Mouse (Mus musculus): ENCODE results near the gene Eif2b3. TPM values are rescaled to one million over a fixed set of nuclear protein-coding genes. Genes with fewer than 3 reads are reported as not detected.

Gene Eif2b3
- total and polyA plus RNA-seq, 3 experiments, result 6.5 to 31.8 (median 28.1) TPM

GRCm38 (mm10) chr4:117039925-117040687 is 20.9 kb downstream of the Eif2b3 start:
- Histone ChIP-seq H3K4me3 (ENCODE audit: low read depth, low read length) (no peak overlapping the region), H3K27me3 (ENCODE audit: insufficient read depth, low read length) (no peaks in the 10 kb centered on the region), H3K36me3 (replicated peaks) (peaks cover 72% of the 10 kb centered on the region), H3K4me1 (ENCODE audit: insufficient read depth, low read depth, low read length) (peaks cover 2% of the 10 kb centered on the region; the same call in 1 of the 2 replicates), H3K9me3 (replicated peaks) (no peaks in the 10 kb centered on the region)
- DNase-seq (ENCODE audit: low spot score) (no peak), ATAC-seq (ENCODE audit: extremely low read depth, insufficient number of reproducible peaks, low FRiP score, poor library complexity, severe bottlenecking) (no peak)
- TF ChIP-seq TAL1 (conservative IDR thresholded peaks at IDR 0.05; ENCODE audit: low read depth, low read length), result no peak
- TF ChIP-seq CTCF (IDR thresholded peaks at IDR 0.05; ENCODE audit: low read depth, low read length), result no peak
- no peak for TF ChIP-seq GATA2 (IDR thresholded peaks at IDR 0.05; ENCODE audit: borderline replicate concordance, low read depth, low read length)
- TF ChIP-seq GATA1 (IDR thresholded peaks at IDR 0.05; ENCODE audit: borderline replicate concordance, low read length), result no peak
- no peak for TF ChIP-seq POLR2AphosphoS5 (IDR thresholded peaks at IDR 0.05; ENCODE audit: insufficient replicate concordance, low read depth, low read length)

GRCm38 (mm10) chr4:117040791-117041190 is 21.6 kb downstream of the Eif2b3 start:
- no peak for TF ChIP-seq GATA2 (IDR thresholded peaks at IDR 0.05; ENCODE audit: borderline replicate concordance, low read depth, low read length)
- TF ChIP-seq CTCF (IDR thresholded peaks at IDR 0.05; ENCODE audit: low read depth, low read length), result no peak
- no peak for TF ChIP-seq TAL1 (conservative IDR thresholded peaks at IDR 0.05; ENCODE audit: low read depth, low read length)
- TF ChIP-seq POLR2AphosphoS5 (IDR thresholded peaks at IDR 0.05; ENCODE audit: insufficient replicate concordance, low read depth, low read length), result no peak
- no peak for TF ChIP-seq GATA1 (IDR thresholded peaks at IDR 0.05; ENCODE audit: borderline replicate concordance, low read length)
- ATAC-seq (ENCODE audit: extremely low read depth, insufficient number of reproducible peaks, low FRiP score, poor library complexity, severe bottlenecking), result no peak
- peaks cover 71% of the 10 kb centered on the region for H3K36me3 ChIP-seq (replicated peaks)
- no peaks in the 10 kb centered on the region for H3K27me3 ChIP-seq (ENCODE audit: insufficient read depth, low read length)
- no peak overlapping the region for H3K4me3 ChIP-seq (ENCODE audit: low read depth, low read length)
- no peaks in the 10 kb centered on the region; the same call in 1 of the 2 replicates for H3K4me1 ChIP-seq (ENCODE audit: insufficient read depth, low read depth, low read length)
- DNase-seq (ENCODE audit: low spot score), result no peak
- H3K9me3 ChIP-seq (replicated peaks), result no peaks in the 10 kb centered on the region

GRCm38 (mm10) chr4:117041283-117041721 is 22.1 kb downstream of the Eif2b3 start:
- no peak for DNase-seq (ENCODE audit: low spot score)
- peaks cover 73% of the 10 kb centered on the region for H3K36me3 ChIP-seq (replicated peaks)
- TF ChIP-seq GATA2 (IDR thresholded peaks at IDR 0.05; ENCODE audit: borderline replicate concordance, low read depth, low read length), result no peak
- no peak for TF ChIP-seq GATA1 (IDR thresholded peaks at IDR 0.05; ENCODE audit: borderline replicate concordance, low read length)
- TF ChIP-seq POLR2AphosphoS5 (IDR thresholded peaks at IDR 0.05; ENCODE audit: insufficient replicate concordance, low read depth, low read length), result no peak
- no peak for TF ChIP-seq TAL1 (conservative IDR thresholded peaks at IDR 0.05; ENCODE audit: low read depth, low read length)
- no peak for TF ChIP-seq CTCF (IDR thresholded peaks at IDR 0.05; ENCODE audit: low read depth, low read length)
- no peaks in the 10 kb centered on the region; the same call in 1 of the 2 replicates for H3K4me1 ChIP-seq (ENCODE audit: insufficient read depth, low read depth, low read length)
- H3K9me3 ChIP-seq (replicated peaks), result no peaks in the 10 kb centered on the region
- ATAC-seq (ENCODE audit: extremely low read depth, insufficient number of reproducible peaks, low FRiP score, poor library complexity, severe bottlenecking), result no peak
- no peak overlapping the region for H3K4me3 ChIP-seq (ENCODE audit: low read depth, low read length)
- no peaks in the 10 kb centered on the region for H3K27me3 ChIP-seq (ENCODE audit: insufficient read depth, low read length)

GRCm38 (mm10) chr4:117048836-117049235 is 29.6 kb downstream of the Eif2b3 start:
- ATAC-seq (ENCODE audit: extremely low read depth, insufficient number of reproducible peaks, low FRiP score, poor library complexity, severe bottlenecking), result no peak
- Histone ChIP-seq H3K9me3 (replicated peaks) (no peaks in the 10 kb centered on the region), H3K36me3 (replicated peaks) (peaks cover 79% of the 10 kb centered on the region), H3K4me1 (ENCODE audit: insufficient read depth, low read depth, low read length) (peaks cover 9% of the 10 kb centered on the region), H3K27me3 (ENCODE audit: insufficient read depth, low read length) (no peaks in the 10 kb centered on the region), H3K4me3 (ENCODE audit: low read depth, low read length) (no peak overlapping the region)
- no peak for DNase-seq (ENCODE audit: low spot score)
- TF ChIP-seq CTCF (IDR thresholded peaks at IDR 0.05; ENCODE audit: low read depth, low read length) (no peak), TAL1 (conservative IDR thresholded peaks at IDR 0.05; ENCODE audit: low read depth, low read length) (no peak), GATA2 (IDR thresholded peaks at IDR 0.05; ENCODE audit: borderline replicate concordance, low read depth, low read length) (no peak), POLR2AphosphoS5 (IDR thresholded peaks at IDR 0.05; ENCODE audit: insufficient replicate concordance, low read depth, low read length) (no peak), GATA1 (IDR thresholded peaks at IDR 0.05; ENCODE audit: borderline replicate concordance, low read length) (no peak)

DNA sequence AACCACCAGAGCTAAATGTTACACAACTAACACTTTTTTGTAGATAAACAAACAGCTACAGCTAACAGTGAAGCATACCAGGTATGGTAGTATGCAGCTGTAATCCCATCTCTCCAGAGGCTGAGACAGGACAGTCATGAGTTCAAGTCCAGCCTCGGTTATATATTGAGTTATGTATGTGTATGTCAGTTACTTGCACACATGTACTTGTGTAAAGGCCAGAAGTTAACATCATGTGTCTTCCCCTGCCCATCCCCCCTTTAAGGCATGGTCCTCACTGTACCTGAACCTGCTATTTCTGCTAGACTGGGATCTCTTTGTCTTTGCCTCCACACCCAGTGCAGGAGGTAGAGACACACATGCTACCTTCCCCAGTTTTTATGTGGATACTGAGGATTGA is 30.3 kb downstream of the Eif2b3 start:
- no peaks in the 10 kb centered on the region for H3K9me3 ChIP-seq (replicated peaks)
- H3K4me1 ChIP-seq (ENCODE audit: insufficient read depth, low read depth, low read length), result peaks cover 9% of the 10 kb centered on the region
- TF ChIP-seq GATA1 (IDR thresholded peaks at IDR 0.05; ENCODE audit: borderline replicate concordance, low read length) (no peak), CTCF (IDR thresholded peaks at IDR 0.05; ENCODE audit: low read depth, low read length) (no peak), GATA2 (IDR thresholded peaks at IDR 0.05; ENCODE audit: borderline replicate concordance, low read depth, low read length) (no peak), TAL1 (conservative IDR thresholded peaks at IDR 0.05; ENCODE audit: low read depth, low read length) (no peak), POLR2AphosphoS5 (IDR thresholded peaks at IDR 0.05; ENCODE audit: insufficient replicate concordance, low read depth, low read length) (no peak)
- ATAC-seq (ENCODE audit: extremely low read depth, insufficient number of reproducible peaks, low FRiP score, poor library complexity, severe bottlenecking), result no peak
- DNase-seq (ENCODE audit: low spot score), result no peak
- H3K4me3 ChIP-seq (ENCODE audit: low read depth, low read length), result no peak overlapping the region
- peaks cover 78% of the 10 kb centered on the region for H3K36me3 ChIP-seq (replicated peaks)
- no peaks in the 10 kb centered on the region for H3K27me3 ChIP-seq (ENCODE audit: insufficient read depth, low read length)

DNA sequence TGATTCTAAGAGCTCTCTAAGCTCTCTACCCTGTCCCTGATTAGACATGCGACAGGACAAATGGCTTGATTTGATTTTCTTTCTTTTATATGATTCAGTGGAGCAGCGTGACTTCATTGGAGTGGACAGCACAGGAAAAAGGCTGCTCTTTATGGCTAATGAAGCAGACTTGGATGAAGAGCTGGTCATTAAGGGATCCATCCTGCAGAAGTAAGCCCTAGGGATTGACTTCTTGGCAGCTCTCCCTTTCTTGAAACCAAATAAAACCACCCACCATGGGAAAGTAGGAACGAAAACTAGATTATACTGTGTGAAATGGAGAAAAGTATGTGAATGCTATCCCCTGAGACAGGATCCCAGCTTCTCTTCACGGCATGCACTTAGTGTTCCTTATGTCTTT is 33.4 kb downstream of the Eif2b3 start:
- H3K4me1 ChIP-seq (ENCODE audit: insufficient read depth, low read depth, low read length), result peaks cover 24% of the 10 kb centered on the region
- no peaks in the 10 kb centered on the region for H3K9me3 ChIP-seq (replicated peaks)
- H3K4me3 ChIP-seq (ENCODE audit: low read depth, low read length), result no peak overlapping the region
- no peaks in the 10 kb centered on the region for H3K27me3 ChIP-seq (ENCODE audit: insufficient read depth, low read length)
- DNase-seq (ENCODE audit: low spot score) (no peak), ATAC-seq (ENCODE audit: extremely low read depth, insufficient number of reproducible peaks, low FRiP score, poor library complexity, severe bottlenecking) (no peak)
- TF ChIP-seq TAL1 (conservative IDR thresholded peaks at IDR 0.05; ENCODE audit: low read depth, low read length) (no peak), GATA2 (IDR thresholded peaks at IDR 0.05; ENCODE audit: borderline replicate concordance, low read depth, low read length) (no peak), CTCF (IDR thresholded peaks at IDR 0.05; ENCODE audit: low read depth, low read length) (no peak), GATA1 (IDR thresholded peaks at IDR 0.05; ENCODE audit: borderline replicate concordance, low read length) (no peak), POLR2AphosphoS5 (IDR thresholded peaks at IDR 0.05; ENCODE audit: insufficient replicate concordance, low read depth, low read length) (no peak)
- H3K36me3 ChIP-seq (replicated peaks), result peaks cover 70% of the 10 kb centered on the region

All from G1E (cell line).